Mouse (Mus musculus) cerebellum, adult 2 months (tissue): ENCODE measurements around the gene Slfn9. TPM values are rescaled to one million over a fixed set of nuclear protein-coding genes. Genes with fewer than 3 reads are reported as not detected.

ENCODE experiments used
- DNase-seq, 2 experiments: peaks; one replicate each; pipeline ENCODE4 v3.0.0; 2021
- H3K27ac ChIP-seq: fragments of 200-500 bp; 2 replicates; pipeline ENCODE4 v1.5.1; 2012; ENCODE audit warnings: low read length, control low read depth, inconsistent platforms; ENCODE audit not compliant: insufficient read depth
- H3K27me3 ChIP-seq: fragments of 200-500 bp; 2 replicates; pipeline ENCODE4 v1.6.1; 2012; ENCODE audit warnings: inconsistent platforms, mild to moderate bottlenecking, low read length, moderate library complexity; ENCODE audit not compliant: control insufficient read depth, insufficient read depth
- H3K4me1 ChIP-seq: fragments of 200-500 bp; 2 replicates; pipeline ENCODE4 v1.6.1; 2011; ENCODE audit warnings: low read length; ENCODE audit not compliant: control insufficient read depth, insufficient read depth
- H3K4me3 ChIP-seq: fragments of 200-500 bp; replicated peaks from 2 replicates; pipeline ENCODE3; 2011; ENCODE audit warnings: mild to moderate bottlenecking, low read depth, low read length, control low read depth; ENCODE audit not compliant: insufficient read depth
- CTCF ChIP-seq: fragments of 200-500 bp; IDR thresholded peaks from 2 replicates; pipeline ENCODE4 v1.5.1; 2011; ENCODE audit warnings: low read depth, mild to moderate bottlenecking, control low read depth, low read length, moderate library complexity, borderline replicate concordance; ENCODE audit not compliant: insufficient read depth
- POLR2A ChIP-seq: fragments of 200-500 bp; IDR thresholded peaks from 2 replicates; pipeline ENCODE4 v1.6.1; 2011; ENCODE audit warnings: low read length, control low read depth, borderline replicate concordance; ENCODE audit not compliant: insufficient read depth
- WGBS: fragments of 180-500 bp; shearing (Covaris S2); methylation state at CpG from one replicate; pipeline ENCODE4 v1.1.7; 2018; 5-methylcytosine and 5-hydroxymethylcytosine counted together
- polyA plus RNA-seq: library from polyadenylated mRNA; depleted of rRNA; stranded (reverse); fragments of >200 nt; gene quantifications from 2 replicates; pipeline ENCODE4 v1.2.3, GENCODE M21; 2012; rRNA removed

The Slfn9 gene
- polyA plus RNA-seq, 1 experiment, result 0.08 TPM

GRCm38 (mm10) chr11:82929633-82929950 is 62.0 kb downstream of the Slfn9 start:
- no peak for DNase-seq
- WGBS, result 69% methylated on average over 3 of the region's 3 CpGs
- Histone ChIP-seq H3K27ac (no peak overlapping the region), H3K4me3 (no peak overlapping the region), H3K4me1 (peaks cover 5% of the 10 kb centered on the region), H3K27me3 (no peaks in the 10 kb centered on the region; the same call in 1 of the 2 replicates)
- TF ChIP-seq CTCF, result no peak

- TF ChIP-seq POLR2A (no peak), CTCF (no peak)
- no peak for DNase-seq
- 48% methylated on average over 20 of the region's 20 CpGs for WGBS
- Histone ChIP-seq H3K27ac (no peak overlapping the region), H3K4me1 (peaks cover 5% of the 10 kb centered on the region), H3K27me3 (no peaks in the 10 kb centered on the region; the same call in 1 of the 2 replicates), H3K4me3 (no peak overlapping the region)
Measured at GRCm38 (mm10) chr11:82928897-82929632, 62.6 kb downstream of the Slfn9 start.

Other genes starting within 250 kb of the Slfn9 start
- gene Cct6b, start 227.5 kb downstream of the Slfn9 start, polyA plus RNA-seq, result 0.19 and 0.23 TPM in 2 replicates
- 14.0 and 14.4 TPM in 2 replicates for gene Zfp830, start 227.5 kb downstream of the Slfn9 start, polyA plus RNA-seq
- 27.6 and 32.3 TPM in 2 replicates for gene Lig3, start 210.7 kb downstream of the Slfn9 start, polyA plus RNA-seq
- 16.8 and 18.6 TPM in 2 replicates for gene Rffl, start 120.6 kb downstream of the Slfn9 start, polyA plus RNA-seq
- 20.9 and 21.2 TPM in 2 replicates for gene Rad51d, start 101.2 kb downstream of the Slfn9 start, polyA plus RNA-seq
- gene Fndc8, start 99.7 kb downstream of the Slfn9 start, polyA plus RNA-seq, result not detected in 2 replicates
- 39.5 and 43.0 TPM in 2 replicates for gene Nle1, start 83.4 kb downstream of the Slfn9 start, polyA plus RNA-seq
- gene Unc45b, start 81.3 kb downstream of the Slfn9 start, polyA plus RNA-seq, result 1.9 and 2.3 TPM in 2 replicates
- gene Slfn5, start 40.5 kb downstream of the Slfn9 start, polyA plus RNA-seq, result 3.7 and 3.8 TPM in 2 replicates
- gene Slfn8, start 29.0 kb upstream of the Slfn9 start, polyA plus RNA-seq, result 0.28 and 0.29 TPM in 2 replicates
- 0.90 and 1.1 TPM in 2 replicates for gene Slfn2, start 73.3 kb upstream of the Slfn9 start, polyA plus RNA-seq
- 0.16 TPM in 1 of 2 replicates, not detected in the other for gene Slfn1, start 125.0 kb upstream of the Slfn9 start, polyA plus RNA-seq
- gene Slfn4, start 183.4 kb upstream of the Slfn9 start, polyA plus RNA-seq, result 0.03 and 0.13 TPM in 2 replicates
- gene Slfn3, start 199.5 kb upstream of the Slfn9 start, polyA plus RNA-seq, result 0.33 and 0.76 TPM in 2 replicates